Mouse (Mus musculus) ES-E14 (cell line): ENCODE measurements around the gene Ccdc153. TPM values are rescaled to one million over a fixed set of nuclear protein-coding genes. Genes with fewer than 3 reads are reported as not detected.

Experiments
- DNase-seq: peaks from one replicate; pipeline ENCODE4 v3.0.0-alpha.2; 2013; ENCODE audit warnings: low read depth, low spot score
- H3K27ac ChIP-seq: 2 replicates; pipeline ENCODE4 v1.5.1; 2012; ENCODE audit warnings: low read depth, mild to moderate bottlenecking, low read length, moderate library complexity, mixed read lengths; ENCODE audit not compliant: poor library complexity, insufficient read depth, severe bottlenecking
- H3K36me3 ChIP-seq: 2 replicates; pipeline ENCODE4 v1.6.1; 2012; ENCODE audit warnings: mild to moderate bottlenecking, low read length, moderate library complexity, mixed read lengths; ENCODE audit not compliant: control insufficient read depth, poor library complexity, insufficient read depth, severe bottlenecking
- H3K4me1 ChIP-seq, 2 experiments: fragments of 150-350 bp in 1 of 2; sonication (generic) in 1 of 2; 2 replicates each; pipeline ENCODE4 v1.6.1; 2012; ENCODE audit warnings: low read length in 2 of 2, mild to moderate bottlenecking in 1 of 2, mixed read lengths in 1 of 2; ENCODE audit not compliant: control insufficient read depth in 2 of 2, insufficient read depth in 2 of 2, poor library complexity in 1 of 2
- H3K4me3 ChIP-seq, 2 experiments: fragments of 150-350 bp in 1 of 2; sonication (generic) in 1 of 2; 2 replicates each; pipeline ENCODE4 v1.5.1; 2012; ENCODE audit warnings: low read length in 2 of 2, low read depth in 1 of 2, mild to moderate bottlenecking in 1 of 2, mixed read lengths in 1 of 2; ENCODE audit not compliant: insufficient read depth in 1 of 2, poor library complexity in 1 of 2, severe bottlenecking in 1 of 2
- H3K9ac ChIP-seq: 2 replicates; pipeline ENCODE4 v1.6.1; 2012; ENCODE audit warnings: low read depth, mild to moderate bottlenecking, low read length, mixed read lengths; ENCODE audit not compliant: poor library complexity, insufficient read depth, severe bottlenecking
- H3K9me3 ChIP-seq: fragments of 150-350 bp; sonication (generic); 2 replicates; pipeline ENCODE4 v1.6.1; 2012; ENCODE audit warnings: low read depth, mild to moderate bottlenecking, low read length; ENCODE audit not compliant: control insufficient read depth, insufficient read depth
- CHD2 ChIP-seq: IDR thresholded peaks from 2 replicates; pipeline ENCODE4 v1.6.1; 2014; ENCODE audit warnings: mild to moderate bottlenecking, low read depth, low read length, inconsistent platforms
- HCFC1 ChIP-seq: IDR thresholded peaks from 2 replicates; pipeline ENCODE4 v1.6.1; 2012; ENCODE audit warnings: low read length, inconsistent platforms, borderline replicate concordance; ENCODE audit not compliant: insufficient read depth
- MAFK ChIP-seq: IDR thresholded peaks from 2 replicates; pipeline ENCODE4 v1.6.1; 2014; ENCODE audit warnings: mild to moderate bottlenecking, low read depth, low read length, inconsistent platforms; ENCODE audit not compliant: insufficient read depth
- ZC3H11A ChIP-seq: IDR thresholded peaks from 2 replicates; pipeline ENCODE4 v1.6.1; 2012; ENCODE audit warnings: low read depth, mild to moderate bottlenecking, inconsistent platforms, low read length, borderline replicate concordance
- ZNF384 ChIP-seq: IDR thresholded peaks from 2 replicates; pipeline ENCODE4 v1.6.1; 2012; ENCODE audit warnings: low read depth, low read length, inconsistent platforms
- in situ Hi-C, 2 experiments: fragments of 600-800 bp; cut with MboI; formaldehyde crosslinking; loops; one replicate each; pipeline ENCODE4 v1.15.1; 2025; ENCODE audit warnings: low sequenced_read_pairs in 2 of 2, inconsistent platforms in 1 of 2; ENCODE audit not compliant: unreplicated experiment in 2 of 2
- total RNA-seq: library from RNA; depleted of rRNA; stranded (reverse); fragments of 300-350 nt; gene quantifications from 2 replicates; pipeline ENCODE4 v1.2.3, GENCODE M21; 2012

Gene Ccdc153
- total RNA-seq, 1 experiment, result not detected

DNA sequence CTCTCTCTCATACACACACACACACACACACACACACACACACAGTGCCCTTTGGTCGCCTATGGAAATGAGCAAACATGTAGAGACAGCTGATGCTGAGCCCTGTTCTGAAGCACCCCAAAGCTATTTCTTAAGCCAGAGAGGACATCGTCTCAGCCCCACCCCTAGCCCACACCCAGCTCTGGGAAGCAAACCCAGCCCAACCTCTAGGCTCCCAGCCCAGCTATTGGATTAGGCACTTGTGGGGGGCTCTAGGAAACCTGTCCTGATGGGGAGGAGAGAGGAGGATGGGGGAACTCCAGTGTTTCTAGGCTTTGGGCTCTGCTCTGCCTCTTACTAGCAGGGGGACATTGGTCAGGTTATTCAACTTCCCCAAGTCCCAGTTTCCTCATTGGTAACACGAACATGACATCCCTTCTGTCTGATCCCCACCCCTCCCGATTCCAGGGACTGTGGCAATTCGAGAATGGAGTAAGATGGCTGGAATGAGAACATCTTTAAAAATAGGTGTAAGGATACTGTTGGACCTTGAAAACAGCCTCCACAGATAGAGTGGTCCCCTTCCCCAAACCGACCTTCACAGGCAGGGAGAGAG, 45.9 kb downstream of the Ccdc153 start:
- Histone ChIP-seq H3K27ac (no peak overlapping the region), H3K36me3 (no peaks in the 10 kb centered on the region), H3K4me3 (no peak overlapping the region), H3K4me1 (peaks cover 0 to 17% of the 10 kb centered on the region in 2 experiments; a peak in 1 of 4 replicates), H3K9ac (no peak overlapping the region), H3K9me3 (no peaks in the 10 kb centered on the region)
- DNase-seq, result no peak
- in situ Hi-C loops, result no loop called here
- TF ChIP-seq ZC3H11A (no peak), HCFC1 (no peak), CHD2 (no peak), ZNF384 (no peak), MAFK (no peak)

DNA sequence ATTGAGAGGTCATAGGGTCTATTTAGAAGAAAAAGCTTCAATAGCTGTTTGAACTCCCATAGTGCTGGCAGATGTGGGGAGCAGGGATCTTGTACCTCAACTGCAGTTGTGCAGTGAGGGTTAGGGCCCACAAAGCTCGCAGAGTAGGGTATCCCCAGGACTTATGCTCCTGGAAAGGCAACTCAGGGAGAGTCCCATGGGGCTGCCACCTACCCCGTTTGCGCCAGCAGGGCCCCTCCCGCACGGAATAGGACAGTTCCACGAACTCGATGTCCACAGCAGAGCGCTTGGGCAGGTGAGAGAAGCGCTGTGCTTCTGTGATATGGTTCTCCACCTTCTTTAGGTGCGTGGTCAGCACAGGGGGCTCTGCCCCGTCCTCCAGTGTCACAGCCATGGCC, 46.5 kb downstream of the Ccdc153 start:
- no peak overlapping the region for H3K27ac ChIP-seq
- in situ Hi-C loops, result no loop called here
- no peaks in the 10 kb centered on the region for H3K9me3 ChIP-seq
- peak overlapping the region; percentile 25; the same call in 1 of the 2 replicates for H3K9ac ChIP-seq
- H3K4me1 ChIP-seq, result peaks cover 0 to 17% of the 10 kb centered on the region in 2 experiments; a peak in 1 of 4 replicates
- TF ChIP-seq MAFK (no peak), HCFC1 (no peak), ZC3H11A (no peak), ZNF384 (no peak), CHD2 (no peak)
- H3K36me3 ChIP-seq, result no peaks in the 10 kb centered on the region
- DNase-seq, result no peak
- H3K4me3 ChIP-seq, result peak overlapping the region; percentile 64 to 78; a peak in 2 of 4 replicates

DNA sequence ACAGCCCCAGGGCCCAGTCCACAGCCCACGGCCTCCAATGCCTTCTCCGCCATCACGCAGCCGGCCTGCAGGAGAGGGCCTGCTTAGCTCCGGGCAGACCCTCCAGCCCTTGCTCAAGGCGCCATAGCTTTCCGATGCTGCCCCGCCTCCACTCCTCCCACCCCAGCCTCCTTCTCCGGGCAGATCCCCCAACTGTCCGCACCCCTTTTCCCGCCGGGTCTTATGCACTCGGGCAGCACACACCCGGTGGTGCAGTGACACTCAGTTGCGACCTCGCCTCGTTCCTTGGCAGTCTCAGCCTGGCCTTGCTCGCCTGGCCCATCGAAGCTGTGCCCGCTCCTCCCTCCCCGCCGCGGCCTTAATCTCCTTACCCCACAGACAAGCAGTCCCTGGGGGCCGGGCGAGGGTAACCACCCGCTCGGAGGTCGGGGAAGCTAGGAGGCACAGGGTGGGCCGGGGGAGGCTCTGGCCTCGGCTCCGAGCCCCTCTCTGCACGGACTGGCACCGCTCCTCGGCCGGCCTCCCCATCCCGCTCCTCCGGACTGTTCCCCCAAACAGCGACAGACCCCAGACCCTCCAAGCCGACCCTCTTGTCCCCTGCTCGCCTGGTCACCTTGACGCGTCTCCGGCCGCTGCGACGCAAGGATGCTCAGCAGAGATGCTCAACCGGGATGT, 47.1 kb downstream of the Ccdc153 start:
- H3K27ac ChIP-seq, result no peak overlapping the region
- peaks cover 0 to 17% of the 10 kb centered on the region in 2 experiments; a peak in 1 of 4 replicates for H3K4me1 ChIP-seq
- peak overlapping the region; percentile 64 to 78 for H3K4me3 ChIP-seq
- no peaks in the 10 kb centered on the region for H3K9me3 ChIP-seq
- in situ Hi-C loops, result no loop called here
- H3K36me3 ChIP-seq, result no peaks in the 10 kb centered on the region
- H3K9ac ChIP-seq, result peak overlapping the region; percentile 53
- TF ChIP-seq MAFK (no peak), ZC3H11A (no peak), CHD2 (no peak), HCFC1 (no peak), ZNF384 (no peak)
- DNase-seq, result no peak

DNA sequence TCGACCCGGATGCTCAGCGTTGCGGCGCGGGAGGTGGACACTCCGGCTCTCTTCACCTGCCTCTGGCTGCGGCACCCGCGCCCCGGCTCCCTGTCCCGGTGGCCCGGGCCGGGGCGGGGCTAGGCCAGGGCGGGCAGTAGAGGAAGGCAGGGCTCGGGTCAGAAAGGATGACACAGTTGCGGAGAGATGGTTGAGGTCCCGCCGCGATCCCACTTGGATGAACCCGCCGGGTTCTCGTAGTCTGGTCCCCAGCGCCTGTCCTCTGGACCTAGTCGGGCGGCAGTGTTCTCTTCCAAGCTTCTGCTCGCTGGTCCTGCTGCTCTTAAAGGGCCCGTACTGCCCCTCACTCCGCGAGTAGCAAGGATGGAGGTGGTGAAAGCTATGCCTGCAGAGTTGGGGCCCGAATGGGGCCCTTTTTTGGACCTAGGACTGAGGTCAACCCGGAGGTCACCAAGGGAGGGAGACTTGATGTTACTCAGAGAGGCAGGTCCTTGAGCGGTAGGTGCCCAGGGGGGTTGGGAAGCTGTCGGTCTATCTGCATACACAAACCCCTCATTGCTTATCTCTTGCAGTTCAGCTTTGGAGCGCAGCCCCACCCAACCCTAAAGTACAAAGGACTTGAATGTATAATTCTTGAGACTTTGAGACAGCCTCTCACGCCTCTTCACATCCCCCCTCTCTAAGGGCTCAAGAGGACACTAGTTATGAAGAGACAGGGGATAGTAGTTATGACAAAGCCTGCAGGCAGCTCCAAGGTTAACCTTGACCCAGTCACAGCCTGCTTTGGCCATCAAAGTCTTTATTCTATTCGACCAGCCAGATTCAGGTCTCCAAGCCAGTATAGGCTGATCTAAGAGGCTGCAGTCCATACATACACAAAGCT, 47.8 kb downstream of the Ccdc153 start, which contains the start of gene Abcg4:
Gene Abcg4 (minus strand): TSS at position 540 of the 883 bp plus-strand sequence.
- Histone ChIP-seq H3K27ac (no peak within 1 kb of the TSS), H3K36me3 (0 out of 2 replicates have a peak, but pooled peaks cover 2% of the 10 kb centered on the region), H3K9me3 (no peaks in the 10 kb centered on the region), H3K9ac (peak within 1 kb of the TSS; percentile 53), H3K4me1 (peaks cover 0 to 17% of the 10 kb centered on the region in 2 experiments; a peak in 1 of 4 replicates), H3K4me3 (peak within 1 kb of the TSS; percentile 64 to 78)
- TF ChIP-seq ZNF384, result no peak
- TF ChIP-seq ZC3H11A, result no peak
- TF ChIP-seq MAFK, result no peak
- TF ChIP-seq CHD2, result no peak
- no peak for DNase-seq
- in situ Hi-C loops, result no loop called here
